Mouse (Mus musculus) intestine, embryonic 15.5 days (tissue): ENCODE measurements around the gene Rpl19. TPM values are rescaled to one million over a fixed set of nuclear protein-coding genes. Genes with fewer than 3 reads are reported as not detected.
A peak's percentile ranks its signal among the peaks of the same experiment; 100 is the strongest.

Experiments
- ATAC-seq: fragments of 200-750 bp; cut with Nextera tagmentation; 2 replicates; pipeline ENCODE4 v1.8.0; 2017; ENCODE audit warnings: moderate TSS enrichment, moderate library complexity
- H3K27ac ChIP-seq: fragments of 300-500 bp; sonication (generic); 2 replicates; pipeline ENCODE4 v1.5.1; 2015; ENCODE audit warnings: mild to moderate bottlenecking, inconsistent platforms
- H3K27me3 ChIP-seq: fragments of 300-500 bp; sonication (generic); replicated peaks from 2 replicates; pipeline ENCODE4 v1.6.1; 2015; ENCODE audit warnings: inconsistent platforms
- H3K36me3 ChIP-seq: fragments of 300-500 bp; sonication (generic); 2 replicates; pipeline ENCODE4 v1.6.1; 2015; ENCODE audit warnings: inconsistent platforms
- H3K4me1 ChIP-seq: fragments of 300-500 bp; sonication (generic); replicated peaks from 2 replicates; pipeline ENCODE4 v1.6.1; 2015; ENCODE audit warnings: inconsistent platforms
- H3K4me2 ChIP-seq: fragments of 300-500 bp; sonication (generic); replicated peaks from 2 replicates; pipeline ENCODE4 v1.6.1; 2015; ENCODE audit warnings: mild to moderate bottlenecking, inconsistent platforms
- H3K4me3 ChIP-seq: fragments of 300-500 bp; sonication (generic); replicated peaks from 2 replicates; pipeline ENCODE4 v1.5.1; 2015; ENCODE audit warnings: inconsistent platforms
- H3K9ac ChIP-seq: fragments of 300-500 bp; sonication (generic); 2 replicates; pipeline ENCODE4 v1.6.1; 2015; ENCODE audit warnings: inconsistent platforms
- H3K9me3 ChIP-seq: fragments of 300-500 bp; sonication (generic); 2 replicates; pipeline ENCODE4 v1.6.1; 2016; ENCODE audit warnings: inconsistent platforms
- WGBS: fragments of 180-500 bp; shearing (Covaris S2); methylation state at CpG from one replicate; pipeline ENCODE4 v1.1.7; 2015; 5-methylcytosine and 5-hydroxymethylcytosine counted together
- polyA plus RNA-seq: library from polyadenylated mRNA; unstranded; fragments of >200 nt; fragmentation: Nextera tagmentation; extraction: Ambion mirVana; gene quantifications from 2 replicates; pipeline ENCODE4 v1.2.1, GENCODE M21; 2015

Rpl19 gene
- polyA plus RNA-seq, 1 experiment from 2014 or later: 1,063 TPM

DNA sequence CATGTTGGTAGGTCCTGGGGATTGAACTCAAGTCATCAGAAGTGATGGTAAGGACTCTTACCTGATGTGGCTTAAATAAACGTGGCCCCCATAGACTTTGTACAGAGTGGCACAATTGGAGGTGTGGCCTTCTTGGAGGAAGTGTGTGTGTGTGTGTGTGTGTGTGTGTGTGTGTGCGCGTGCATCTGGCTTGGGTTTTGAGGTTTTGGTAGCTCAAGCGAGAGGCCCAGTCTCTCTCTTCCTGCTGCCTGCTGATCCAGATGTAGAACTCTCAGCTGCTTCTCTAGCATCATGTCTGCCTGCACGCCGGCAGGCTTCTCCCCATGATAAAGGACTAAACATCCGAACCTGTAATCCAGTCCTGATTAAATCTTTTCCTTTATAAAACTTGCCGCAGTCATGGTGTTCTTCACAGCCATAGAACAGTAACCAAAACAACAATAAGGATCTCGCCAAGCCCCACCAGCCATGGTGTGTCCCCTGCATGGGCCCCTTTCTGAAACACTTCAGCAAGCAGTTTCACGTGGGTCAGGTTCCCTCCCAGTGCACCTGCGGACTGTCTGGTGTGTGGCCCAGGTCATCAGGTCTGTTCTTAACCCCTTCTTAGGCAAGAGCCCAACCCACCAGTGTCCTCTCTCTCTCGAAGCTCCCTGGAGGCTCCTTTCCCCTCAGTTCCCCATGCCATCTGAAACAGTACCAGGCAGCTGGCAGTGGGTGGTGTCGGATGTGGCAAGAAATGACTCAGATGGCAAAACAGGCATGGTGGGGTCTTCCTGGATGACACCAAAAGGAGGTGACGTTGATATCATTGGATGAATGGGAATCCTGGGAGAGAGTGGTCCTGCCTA is 23.4 kb downstream of the Rpl19 start:
- Histone ChIP-seq H3K9ac (no peak overlapping the region), H3K4me1 (peaks cover 16% of the 10 kb centered on the region), H3K9me3 (no peaks in the 10 kb centered on the region), H3K4me3 (no peak overlapping the region), H3K4me2 (no peak overlapping the region), H3K27ac (no peak overlapping the region), H3K27me3 (peaks cover 50% of the 10 kb centered on the region), H3K36me3 (no peaks in the 10 kb centered on the region)
- no peak for ATAC-seq
- WGBS: 58% methylated on average over 14 of the region's 14 CpGs

DNA sequence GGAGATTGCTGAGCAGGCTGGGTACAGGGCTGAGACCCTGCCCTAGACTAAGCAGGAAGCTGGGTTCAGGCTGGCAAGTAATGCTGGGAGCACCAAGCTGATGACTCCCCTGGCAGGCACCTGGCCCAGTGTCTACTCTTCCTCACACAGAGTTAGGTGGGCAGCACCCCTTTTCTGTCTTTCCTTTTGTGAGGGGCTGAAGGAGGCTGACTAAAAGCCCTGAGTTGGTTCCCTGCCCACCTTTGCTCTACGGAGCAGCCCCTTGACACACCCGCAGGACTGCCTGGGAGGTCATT is 24.0 kb downstream of the Rpl19 start:
- H3K4me1 ChIP-seq: peaks cover 16% of the 10 kb centered on the region
- peaks cover 53% of the 10 kb centered on the region for H3K27me3 ChIP-seq
- no peak overlapping the region for H3K4me2 ChIP-seq
- 30% methylated on average over 2 of the region's 2 CpGs for WGBS
- H3K9ac ChIP-seq: no peak overlapping the region
- no peaks in the 10 kb centered on the region for H3K9me3 ChIP-seq
- no peak for ATAC-seq
- H3K4me3 ChIP-seq: no peak overlapping the region
- H3K27ac ChIP-seq: no peak overlapping the region
- no peaks in the 10 kb centered on the region for H3K36me3 ChIP-seq

DNA sequence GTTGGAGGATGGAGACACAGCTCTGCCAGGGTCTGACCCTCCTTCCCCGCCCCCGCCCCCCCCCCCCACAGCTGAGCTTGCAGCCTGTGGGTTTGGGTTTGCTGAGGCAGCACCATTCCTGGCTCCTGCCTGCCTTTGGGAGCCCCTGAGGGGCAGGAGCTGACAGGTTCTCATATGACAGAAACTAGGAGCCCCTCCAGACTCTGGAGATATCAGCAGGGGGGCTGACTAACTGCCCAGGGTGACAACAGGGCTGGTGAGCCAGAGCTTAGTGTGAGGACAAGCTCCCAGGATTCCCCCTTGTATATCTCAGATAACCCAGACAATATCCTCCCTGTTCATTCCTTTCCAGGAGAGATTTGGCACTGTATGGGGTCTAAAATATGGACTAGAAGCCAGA is 24.4 kb downstream of the Rpl19 start:
- WGBS: 24% methylated on average over 2 of the region's 2 CpGs
- Histone ChIP-seq H3K9me3 (no peaks in the 10 kb centered on the region), H3K9ac (no peak overlapping the region), H3K4me2 (no peak overlapping the region), H3K27ac (no peak overlapping the region), H3K4me1 (peaks cover 16% of the 10 kb centered on the region), H3K27me3 (peaks cover 53% of the 10 kb centered on the region), H3K36me3 (no peaks in the 10 kb centered on the region), H3K4me3 (no peak overlapping the region)
- no peak for ATAC-seq

DNA sequence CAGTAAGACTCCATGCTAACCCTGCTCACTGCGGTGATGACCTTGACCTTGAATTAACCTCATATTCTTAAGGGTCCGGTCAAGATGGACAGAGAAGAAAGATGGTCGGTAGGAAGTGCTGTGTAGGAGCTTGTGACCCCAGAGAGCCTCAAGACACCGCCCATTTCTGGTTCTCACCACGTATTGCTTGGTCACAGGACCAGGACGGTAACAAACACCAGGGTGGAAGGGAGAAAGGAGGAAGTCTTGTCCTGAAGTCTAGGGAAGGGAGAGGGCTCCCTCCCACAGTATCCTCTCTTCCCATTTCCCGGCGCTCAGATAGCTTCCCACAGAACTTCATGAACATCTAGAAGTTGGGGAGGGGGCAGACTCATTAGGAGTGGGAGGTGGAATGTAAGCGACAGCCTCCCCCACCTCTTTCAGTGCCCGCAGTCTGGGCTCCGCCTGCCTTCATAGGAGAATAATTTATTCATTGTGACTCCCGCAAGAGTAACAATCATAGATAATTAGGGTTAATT is 25.2 kb downstream of the Rpl19 start:
- ATAC-seq: no peak
- WGBS: 6% methylated on average over 12 of the region's 12 CpGs
- H3K4me1 ChIP-seq: peaks cover 16% of the 10 kb centered on the region
- H3K4me3 ChIP-seq: peak overlapping the region; percentile 43
- H3K36me3 ChIP-seq: no peaks in the 10 kb centered on the region
- peak overlapping the region; percentile 91 for H3K4me2 ChIP-seq
- H3K9me3 ChIP-seq: no peaks in the 10 kb centered on the region
- peaks cover 53% of the 10 kb centered on the region for H3K27me3 ChIP-seq
- no peak overlapping the region for H3K27ac ChIP-seq
- H3K9ac ChIP-seq: no peak overlapping the region

DNA sequence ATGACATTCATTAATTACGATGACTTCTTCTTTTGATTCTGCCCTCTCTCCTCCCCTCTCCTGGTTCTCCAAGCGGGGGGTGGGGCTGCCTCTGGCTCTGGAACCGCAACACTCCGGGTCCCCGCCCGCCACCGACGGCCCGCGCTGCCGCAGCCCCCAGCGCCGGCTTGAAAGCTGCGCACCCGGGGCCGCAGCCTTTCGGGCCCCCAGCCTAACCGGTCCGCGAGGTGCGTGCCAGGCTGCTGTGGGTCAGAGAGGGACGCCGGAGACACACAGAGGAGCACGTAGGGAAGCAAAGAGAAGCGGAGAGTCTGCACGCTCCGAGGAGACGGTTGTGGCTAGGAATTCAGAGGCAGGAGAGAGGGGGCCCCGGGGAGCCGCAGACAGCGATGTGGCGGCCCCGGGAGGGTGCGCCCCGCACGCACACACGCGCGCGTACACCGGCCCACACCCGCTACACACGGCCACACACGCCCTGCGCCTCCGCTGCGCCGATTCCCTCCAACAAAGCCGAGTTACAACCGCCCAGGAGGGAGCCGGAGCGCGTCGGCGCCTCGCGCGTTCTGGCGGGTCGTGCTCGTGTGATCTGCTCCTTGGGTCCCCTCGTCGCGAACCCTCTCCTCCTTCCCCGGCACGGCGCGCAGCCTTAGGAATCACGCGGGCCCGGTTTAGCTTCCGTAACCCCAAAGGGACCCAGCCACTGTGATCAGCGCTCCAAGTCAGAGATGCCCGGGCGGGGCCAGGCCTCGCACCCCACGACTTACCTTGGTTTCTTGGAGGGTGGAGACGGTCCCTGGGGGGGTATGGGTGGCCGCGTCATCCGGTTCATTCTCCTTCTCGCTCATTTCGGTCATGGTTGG is 25.8 kb downstream of the Rpl19 start:
- under 1% methylated on average over 81 of the region's 83 CpGs for WGBS

DNA sequence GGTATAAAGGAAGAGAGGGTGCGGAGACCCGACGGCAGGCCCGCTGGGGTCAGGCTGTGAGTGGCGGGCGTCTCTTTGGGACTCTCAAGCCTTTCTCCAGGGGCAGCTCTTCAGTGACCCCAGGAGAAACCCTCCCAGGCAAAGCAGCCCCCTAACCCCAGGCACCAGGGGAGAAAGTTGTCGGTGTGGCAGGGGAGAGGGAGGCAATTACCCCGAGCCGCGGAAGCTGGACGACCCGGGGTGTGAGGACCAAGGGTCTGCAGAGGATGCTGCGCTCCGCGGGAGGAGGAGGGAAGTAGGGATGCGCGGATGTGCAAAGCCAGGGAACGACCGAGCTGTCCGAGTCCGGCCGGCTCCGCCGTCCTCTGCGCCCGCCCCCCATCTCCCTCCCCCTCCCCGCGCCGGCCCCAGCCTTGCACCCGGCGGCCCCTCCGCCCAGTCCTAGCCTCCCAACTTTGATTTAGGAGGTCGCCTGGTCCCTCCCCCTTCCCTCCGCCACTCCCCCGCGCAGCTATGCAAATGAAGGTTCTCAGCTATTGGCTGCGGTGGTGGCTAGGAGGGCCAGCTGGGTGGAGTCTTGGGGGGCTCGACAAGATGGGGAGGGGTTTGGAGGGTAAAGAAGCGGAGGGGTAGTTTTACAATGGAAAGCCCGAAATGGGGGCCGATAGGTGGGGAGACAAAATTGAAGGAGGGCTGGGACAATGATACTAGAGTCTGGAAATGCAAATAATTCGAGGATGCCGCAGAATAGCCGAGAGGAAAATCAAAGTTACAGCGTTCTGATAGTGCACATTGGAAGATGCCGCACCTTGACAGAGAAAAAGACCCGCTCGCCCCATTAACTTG is 26.7 kb downstream of the Rpl19 start, which contains the start of gene Stac2:
Stac2 (minus strand) TSS at position 474 of the 846 bp plus-strand sequence.
- WGBS: 2% methylated on average over 46 of the region's 48 CpGs
- Histone ChIP-seq H3K27ac (0 out of 2 replicates have a peak within 1 kb of the TSS, but pooled peaks have one; percentile 22), H3K27me3 (peaks cover 51% of the 10 kb centered on the region), H3K4me3 (peak within 1 kb of the TSS; percentile 43), H3K36me3 (no peaks in the 10 kb centered on the region), H3K4me2 (peak within 1 kb of the TSS; percentile 91), H3K9ac (peak within 1 kb of the TSS; percentile 28), H3K4me1 (peaks cover 20% of the 10 kb centered on the region), H3K9me3 (no peaks in the 10 kb centered on the region)
- peak; percentile 86 for ATAC-seq

More for the DNA sequence above, 25.8 kb downstream of the Rpl19 start:
- ATAC-seq: 0 out of 2 replicates have a peak, but pooled peaks have one; percentile 23
- Histone ChIP-seq H3K4me1 (peaks cover 18% of the 10 kb centered on the region), H3K9me3 (no peaks in the 10 kb centered on the region), H3K27me3 (peaks cover 56% of the 10 kb centered on the region), H3K4me2 (peak overlapping the region; percentile 91), H3K9ac (peak overlapping the region; percentile 28), H3K4me3 (peak overlapping the region; percentile 43), H3K36me3 (no peaks in the 10 kb centered on the region), H3K27ac (0 out of 2 replicates have a peak overlapping the region, but pooled peaks have one; percentile 22)

DNA sequence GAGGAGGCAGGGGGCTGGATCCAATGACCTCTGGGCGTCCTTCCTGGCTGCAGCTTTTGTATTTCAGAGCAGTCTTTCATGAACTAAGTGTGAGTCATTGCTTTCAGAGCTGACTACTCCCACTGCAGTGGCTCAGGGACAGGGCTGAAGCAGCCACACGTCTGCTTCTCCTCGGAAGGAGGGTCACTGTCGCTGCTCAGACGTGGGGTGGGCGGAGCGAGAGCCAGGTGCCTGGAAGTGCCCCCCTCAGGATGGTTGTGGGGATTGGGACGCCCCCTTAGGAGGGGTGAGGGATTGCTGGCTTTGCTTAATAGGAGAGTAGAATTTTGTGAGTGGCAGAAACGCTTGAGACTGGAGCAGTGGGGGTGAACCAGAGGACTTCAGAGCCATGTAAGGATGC is 31.0 kb downstream of the Rpl19 start:
- no peak for ATAC-seq
- 22% methylated on average over 9 of the region's 9 CpGs for WGBS

DNA sequence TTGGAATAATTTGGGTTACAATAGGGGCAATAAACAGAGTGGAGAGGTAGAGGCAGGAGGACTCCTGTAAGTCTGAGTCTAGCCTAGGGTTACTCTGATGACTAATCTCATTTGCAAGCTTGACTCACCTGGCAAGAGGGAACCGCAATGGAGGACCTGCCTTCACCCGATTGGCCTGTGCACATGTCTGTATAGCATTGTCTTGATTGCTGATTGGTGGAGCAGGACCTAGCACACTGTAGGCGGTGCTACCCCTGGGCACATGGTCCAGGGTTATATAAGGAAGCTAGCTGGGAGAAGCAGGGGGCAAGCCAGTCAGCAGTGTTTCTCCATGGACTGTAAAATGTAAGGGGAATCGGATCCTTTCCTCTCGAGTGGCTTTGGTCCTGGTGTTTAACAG is 31.5 kb downstream of the Rpl19 start:
- H3K4me3 ChIP-seq: no peak overlapping the region
- H3K27me3 ChIP-seq: peaks cover 15% of the 10 kb centered on the region
- H3K4me1 ChIP-seq: peaks cover 7% of the 10 kb centered on the region
- no peak overlapping the region for H3K4me2 ChIP-seq
- 0 out of 2 replicates have a peak, but pooled peaks have one; percentile 42 for ATAC-seq
- no peaks in the 10 kb centered on the region for H3K9me3 ChIP-seq
- H3K36me3 ChIP-seq: no peaks in the 10 kb centered on the region
- H3K9ac ChIP-seq: no peak overlapping the region
- no peak overlapping the region for H3K27ac ChIP-seq
- WGBS: 85% methylated on average over 5 of the region's 5 CpGs

More for the DNA sequence above, 31.0 kb downstream of the Rpl19 start:
- Histone ChIP-seq H3K4me3 (no peak overlapping the region), H3K36me3 (no peaks in the 10 kb centered on the region), H3K27me3 (peaks cover 20% of the 10 kb centered on the region), H3K9me3 (no peaks in the 10 kb centered on the region), H3K4me1 (peaks cover 12% of the 10 kb centered on the region), H3K27ac (no peak overlapping the region), H3K9ac (no peak overlapping the region), H3K4me2 (0 out of 2 replicates have a peak overlapping the region, but pooled peaks have one; percentile 11)

DNA sequence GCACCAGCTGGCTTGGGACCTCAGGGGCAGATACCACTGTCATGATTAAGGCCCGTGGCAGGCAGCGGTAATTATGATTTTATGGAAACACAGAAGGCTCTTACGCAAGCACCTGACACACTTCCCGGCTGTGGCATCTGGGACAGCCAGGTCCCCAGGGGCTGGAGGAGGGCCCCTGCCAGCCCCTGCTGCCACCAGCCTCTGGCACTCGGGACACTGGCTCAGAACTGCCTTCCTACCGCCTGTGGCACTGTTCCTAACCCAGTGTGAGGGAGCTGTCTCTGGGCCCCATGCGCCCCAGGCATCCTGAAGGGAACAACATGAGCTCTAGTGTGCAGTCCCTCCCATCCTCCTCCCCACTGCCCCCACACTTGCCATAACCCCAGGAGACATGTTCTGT is 33.2 kb downstream of the Rpl19 start:
- Histone ChIP-seq H3K27me3 (peaks cover 5% of the 10 kb centered on the region; the same call in 1 of the 2 replicates), H3K4me1 (0 out of 2 replicates have a peak, but pooled peaks cover 4% of the 10 kb centered on the region), H3K27ac (no peak overlapping the region), H3K4me3 (no peak overlapping the region), H3K9ac (no peak overlapping the region), H3K9me3 (no peaks in the 10 kb centered on the region), H3K4me2 (no peak overlapping the region), H3K36me3 (no peaks in the 10 kb centered on the region)
- ATAC-seq: no peak
- WGBS: 58% methylated on average over 7 of the region's 7 CpGs

DNA sequence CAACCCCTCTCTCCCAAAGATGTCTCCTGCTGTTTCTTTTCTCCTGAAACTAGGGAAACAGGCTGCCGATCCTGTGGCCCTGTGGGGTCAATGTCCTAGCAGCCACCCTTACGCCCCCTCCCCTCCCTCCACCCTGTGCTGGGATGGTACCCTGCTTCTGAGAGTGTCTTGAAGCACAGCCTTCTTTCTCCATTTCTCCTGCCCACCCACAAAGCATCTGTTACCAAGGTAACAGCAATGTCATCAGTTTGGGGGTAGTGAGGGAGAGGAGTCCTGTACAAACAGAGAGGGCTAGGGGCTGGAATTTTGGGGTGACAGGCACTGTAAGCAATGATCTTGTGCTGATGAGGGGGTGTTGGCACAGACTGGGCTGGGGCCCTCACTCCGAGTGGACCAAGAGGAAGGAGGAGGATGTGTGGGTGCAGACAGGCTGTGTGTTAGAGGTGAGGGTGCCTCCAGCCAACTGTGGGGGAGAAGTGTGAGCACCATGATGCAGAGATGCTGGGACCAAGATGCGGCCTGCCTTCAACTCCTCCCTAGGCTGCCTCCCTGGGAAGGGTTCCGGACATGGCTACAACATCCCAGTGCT is 33.7 kb downstream of the Rpl19 start:
- Histone ChIP-seq H3K4me2 (no peak overlapping the region), H3K9me3 (no peaks in the 10 kb centered on the region), H3K27me3 (peaks cover 3% of the 10 kb centered on the region; the same call in 1 of the 2 replicates), H3K4me3 (no peak overlapping the region), H3K27ac (no peak overlapping the region), H3K4me1 (0 out of 2 replicates have a peak, but pooled peaks cover 4% of the 10 kb centered on the region), H3K36me3 (no peaks in the 10 kb centered on the region), H3K9ac (no peak overlapping the region)
- ATAC-seq: no peak
- 70% methylated on average over 5 of the region's 5 CpGs for WGBS

DNA sequence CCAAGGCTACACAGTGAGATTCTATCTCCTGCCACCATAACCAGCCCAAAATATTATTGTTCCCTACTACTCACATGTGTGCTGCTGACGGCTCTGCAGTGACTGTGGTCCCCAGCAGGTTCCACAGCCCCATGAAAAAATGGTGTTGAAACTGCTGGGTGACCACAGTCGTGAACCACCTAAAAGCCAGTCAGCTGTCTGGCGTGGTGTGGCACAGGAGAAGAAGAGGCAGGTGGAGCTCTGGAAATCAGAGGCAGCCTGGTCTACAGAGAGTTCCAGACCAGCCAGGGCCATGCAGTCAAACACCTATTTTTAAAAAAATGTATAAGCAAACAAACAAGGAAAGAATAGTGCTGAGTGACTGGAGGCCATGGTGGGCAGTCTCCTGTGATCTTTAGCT is 34.9 kb downstream of the Rpl19 start:
- Histone ChIP-seq H3K36me3 (no peaks in the 10 kb centered on the region), H3K4me2 (no peak overlapping the region), H3K4me1 (0 out of 2 replicates have a peak, but pooled peaks cover 4% of the 10 kb centered on the region), H3K4me3 (no peak overlapping the region), H3K27ac (no peak overlapping the region), H3K27me3 (peaks cover 3% of the 10 kb centered on the region; the same call in 1 of the 2 replicates), H3K9ac (no peak overlapping the region), H3K9me3 (no peaks in the 10 kb centered on the region)
- 74% methylated on average over 3 of the region's 3 CpGs for WGBS
- ATAC-seq: no peak
